ENCODE assay signal across 8 mouse cellular contexts in the genomic region with DNA sequence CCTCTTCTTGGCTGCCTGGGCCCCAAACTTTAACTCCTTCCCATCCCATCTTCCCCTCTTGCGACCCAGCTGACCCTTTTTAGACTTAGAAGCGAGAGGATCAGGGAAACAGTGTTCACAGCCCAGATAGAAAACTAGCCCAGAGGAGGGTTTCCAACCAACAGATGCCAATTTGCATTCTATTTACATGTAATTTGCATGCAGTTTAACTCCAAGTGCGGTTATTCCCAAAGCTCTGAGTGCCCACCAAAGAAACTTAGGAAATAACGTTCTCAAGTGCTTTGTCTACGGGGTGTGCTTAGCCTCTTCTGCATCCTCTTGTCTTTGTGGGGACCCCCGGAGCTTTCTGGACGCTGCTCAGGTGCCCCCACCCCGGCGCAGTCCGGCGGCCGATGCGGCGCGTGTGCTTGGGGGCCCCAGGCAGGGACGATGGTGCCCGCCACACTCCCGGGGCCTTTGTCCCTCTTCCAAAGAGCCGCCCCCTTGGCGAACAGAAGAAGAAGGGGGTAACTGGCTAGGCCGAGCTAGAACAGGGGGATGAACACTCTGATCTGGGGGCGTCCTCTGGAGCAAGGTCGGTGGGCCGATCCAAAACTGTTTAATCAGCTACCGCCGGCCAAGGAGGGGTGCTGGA. TPM values are rescaled to one million over a fixed set of nuclear protein-coding genes. Genes with fewer than 3 reads are reported as not detected.
DNase-seq lines count a peak whose midpoint lies in the region; ATAC-seq and TF ChIP-seq lines count a peak whose summit lies in the region.

No protein-coding gene starts in this region.

- no peaks in the 10 kb centered on the region for H3K36me3 ChIP-seq in spleen, adult 2 months (ENCODE audit: control insufficient read depth, insufficient read depth, low read length)
- H3K36me3 ChIP-seq in heart, embryonic 15.5 days = no peaks in the 10 kb centered on the region
- H3K36me3 ChIP-seq in liver, embryonic 16.5 days (ENCODE audit: control insufficient read depth, insufficient read depth) = no peaks in the 10 kb centered on the region

- H3K9ac ChIP-seq in heart, embryonic 15.5 days = peak overlapping the region; percentile 81
- H3K9ac ChIP-seq in liver, embryonic 16.5 days (ENCODE audit: low read depth, low read length) = no peak overlapping the region

- no peak for ATAC-seq in heart, embryonic 15.5 days (replicated peaks; ENCODE audit: insufficient number of reproducible peaks, insufficient read depth, low FRiP score, low read depth)
- ATAC-seq in liver, embryonic 16.5 days (ENCODE audit: low read depth) = no peak

- H3K27ac ChIP-seq in spleen, adult 2 months (ENCODE audit: insufficient read depth, low read length) = no peak overlapping the region
- no peak overlapping the region for H3K27ac ChIP-seq in heart, embryonic 15.5 days
- H3K27ac ChIP-seq in liver, embryonic 16.5 days (ENCODE audit: low read length) = no peak overlapping the region

- TF ChIP-seq POLR2A in spleen, adult 2 months (IDR thresholded peaks at IDR 0.05; ENCODE audit: low read depth, low read length) = no peak

- no peaks in the 10 kb centered on the region for H3K9me3 ChIP-seq in heart, embryonic 15.5 days (replicated peaks)
- no peaks in the 10 kb centered on the region for H3K9me3 ChIP-seq in liver, embryonic 16.5 days (replicated peaks; ENCODE audit: control insufficient read depth, low read length)

- intact Hi-C loops in left cerebral cortex, postnatal 36 days (cut with DNase I) = loop anchor here (2.0 to 10.0 kb wide), 3 partner anchors 36 to 139 kb away; a partner anchor contains a TSS

- peaks cover 2% of the 10 kb centered on the region for H3K4me1 ChIP-seq in spleen, adult 2 months (ENCODE audit: control insufficient read depth, insufficient read depth, insufficient read length)
- H3K4me1 ChIP-seq in heart, embryonic 15.5 days (replicated peaks) = peaks cover 34% of the 10 kb centered on the region
- H3K4me1 ChIP-seq in liver, embryonic 16.5 days (ENCODE audit: control insufficient read depth, low read depth, low read length) = peaks cover 3% of the 10 kb centered on the region; the same call in 1 of the 2 replicates

- 9% methylated on average over 26 of the region's 26 CpGs for WGBS in spleen, adult 2 months
- 3% methylated on average over 26 of the region's 26 CpGs for WGBS in heart, embryonic 15.5 days
- WGBS in liver, embryonic 16.5 days (ENCODE audit: insufficient replicate concordance) = 2% methylated on average over 26 of the region's 26 CpGs

- TF ChIP-seq CTCF in spleen, adult 2 months (IDR thresholded peaks at IDR 0.05; ENCODE audit: extremely low read depth, insufficient read depth, insufficient read length, insufficient replicate concordance) = no peak

- 0 out of 2 replicates have a peak overlapping the region, but pooled peaks have one; percentile 32 for H3K4me3 ChIP-seq in spleen, adult 2 months (ENCODE audit: extremely low read depth, insufficient read depth, insufficient read length)
- peak overlapping the region; percentile 68 for H3K4me3 ChIP-seq in heart, embryonic 15.5 days
- peak overlapping the region; percentile 48 for H3K4me3 ChIP-seq in liver, embryonic 16.5 days (ENCODE audit: low read depth, low read length)

- H3K4me2 ChIP-seq in heart, embryonic 15.5 days = peak overlapping the region; percentile 94
- peak overlapping the region; percentile 65 for H3K4me2 ChIP-seq in liver, embryonic 16.5 days (ENCODE audit: low read depth, low read length)

- DNase-seq in adrenal gland, postnatal 10 days = peak; percentile 46
- no peak for DNase-seq in adrenal gland, adult 18-20 months (ENCODE audit: low spot score in 2 of 2)
- no peak for DNase-seq in spleen, adult 2 months (ENCODE audit: low read depth in 1 of 2, low spot score in 2 of 2)
- DNase-seq in spleen, postnatal 36 days (ENCODE audit: low spot score in 2 of 2) = no peak
- DNase-seq in urinary bladder, postnatal 14 days (ENCODE audit: low spot score) = no peak
- no peak for DNase-seq in left cerebral cortex, postnatal 36 days (ENCODE audit: low spot score in 2 of 2)

- peaks cover 11% of the 10 kb centered on the region for H3K27me3 ChIP-seq in spleen, adult 2 months (ENCODE audit: control insufficient read depth, insufficient read depth, low read length)
- no peaks in the 10 kb centered on the region for H3K27me3 ChIP-seq in heart, embryonic 15.5 days
- H3K27me3 ChIP-seq in liver, embryonic 16.5 days (ENCODE audit: control insufficient read depth, insufficient read depth, low read depth, low read length) = peaks cover 29% of the 10 kb centered on the region

RNA-seq across cellular contexts. Expression of a gene that starts 1.3 kb away (rescaled TPM):
- 10 to 100 TPM; 67.5 to 67.8 TPM for total RNA-seq in adrenal gland, postnatal 10 days (2021)
- total RNA-seq in adrenal gland, adult 18-20 months (2021) = 100 to 1,000 TPM; 143 to 170 TPM
- polyA plus RNA-seq in spleen, adult 2 months (2012; rRNA removed) = 8.1 and 8.5 TPM in 2 replicates
- polyA plus RNA-seq in heart, embryonic 15.5 days (2015; fragmentation: Nextera tagmentation; extraction: Ambion mirVana) = 4.9 and 6.0 TPM in 2 replicates
- 0.28 and 0.54 TPM in 2 replicates for polyA plus RNA-seq in liver, embryonic 16.5 days (2015; fragmentation: Nextera tagmentation; extraction: Ambion mirVana)
- 100 to 1,000 TPM in 1 of 2 experiments, 10 to 100 TPM in 1; 92.8 to 104 TPM for total RNA-seq in left cerebral cortex, postnatal 36 days (2021)
